Mouse (Mus musculus): ENCODE data around the gene S100a3.

DNA sequence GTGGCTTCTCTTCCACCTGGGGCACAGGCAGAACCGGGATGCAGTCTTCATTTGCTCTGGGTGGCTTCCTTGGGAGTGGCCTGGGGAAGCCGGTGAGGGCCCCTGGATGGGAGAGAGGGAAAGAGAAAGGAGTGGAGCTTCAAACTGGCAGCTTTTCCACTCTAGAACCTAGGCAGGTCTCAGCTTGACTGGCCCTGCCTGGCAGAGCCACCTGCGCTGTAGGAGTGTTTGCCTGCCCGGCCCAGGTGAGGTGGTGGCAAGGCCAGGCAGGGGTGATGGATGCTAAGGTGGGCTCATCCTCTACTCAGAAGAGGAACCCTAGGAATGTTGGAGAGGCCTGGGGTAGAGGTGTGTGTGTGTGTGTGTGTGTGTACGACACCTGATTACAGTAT, 22.5 kb upstream of the S100a3 start:
- TF ChIP-seq POLR2A (IDR thresholded peaks at IDR 0.05; ENCODE audit: control insufficient read depth, extremely low read depth, insufficient read depth, low read length, poor library complexity) (no peak), CTCF (IDR thresholded peaks at IDR 0.05; ENCODE audit: borderline replicate concordance, control insufficient read depth, extremely low read depth, insufficient read depth, low read length, poor library complexity) (no peak)
